Mouse (Mus musculus) E14TG2a.4 (cell line): Measurements from ENCODE around the gene Nkrf.

ENCODE experiments used
- H3K27me3 ChIP-seq: 2 replicates; pipeline ENCODE4 v1.6.1; 2014; ENCODE audit warnings: low read length, control low read depth; ENCODE audit not compliant: insufficient read depth
- H3K36me3 ChIP-seq: 2 replicates; pipeline ENCODE4 v1.6.1; 2014; ENCODE audit warnings: low read length, control low read depth; ENCODE audit not compliant: insufficient read depth
- H3K4me1 ChIP-seq: replicated peaks from 2 replicates; pipeline ENCODE4 v1.6.1; 2014; ENCODE audit warnings: low read depth, low read length, control low read depth
- H3K4me3 ChIP-seq: replicated peaks from 2 replicates; pipeline ENCODE4 v1.5.1; 2014; ENCODE audit warnings: mild to moderate bottlenecking, low read length
- H3K9me3 ChIP-seq: 2 replicates; pipeline ENCODE4 v1.6.1; 2014; ENCODE audit warnings: low read length, control low read depth
- CTCF ChIP-seq: conservative IDR thresholded peaks from 2 replicates; pipeline ENCODE4 v1.5.1; 2014; ENCODE audit warnings: low read length
- NANOG ChIP-seq: IDR thresholded peaks from 2 replicates; pipeline ENCODE4 v1.6.1; 2014; ENCODE audit warnings: borderline replicate concordance, low read length, mixed read lengths
- POU5F1 ChIP-seq: IDR thresholded peaks from 2 replicates; pipeline ENCODE4 v1.6.1; 2014; ENCODE audit warnings: low read length, borderline replicate concordance

The Nkrf gene

GRCm38 (mm10) chrX:36902321-36903114, at the start of gene Nkrf:
TSS of gene Nkrf (minus strand) at chrX:36902899.
- peak within 1 kb of the TSS; percentile 83 for H3K4me3 ChIP-seq
- peaks cover 12% of the 10 kb centered on the region for H3K4me1 ChIP-seq
- H3K9me3 ChIP-seq: no peaks in the 10 kb centered on the region
- H3K36me3 ChIP-seq: 0 out of 2 replicates have a peak, but pooled peaks cover 5% of the 10 kb centered on the region
- no peaks in the 10 kb centered on the region for H3K27me3 ChIP-seq
- TF ChIP-seq POU5F1 (no peak), CTCF (no peak), NANOG (no peak)

GRCm38 (mm10) chrX:36941106-36941505, 38.4 kb upstream of the Nkrf start:
- no peaks in the 10 kb centered on the region for H3K4me1 ChIP-seq
- no peaks in the 10 kb centered on the region for H3K9me3 ChIP-seq
- no peaks in the 10 kb centered on the region for H3K36me3 ChIP-seq
- no peak for TF ChIP-seq NANOG
- no peak for TF ChIP-seq CTCF
- no peak for TF ChIP-seq POU5F1
- no peaks in the 10 kb centered on the region for H3K27me3 ChIP-seq
- H3K4me3 ChIP-seq: no peak overlapping the region

- H3K27me3 ChIP-seq: no peaks in the 10 kb centered on the region
- H3K36me3 ChIP-seq: no peaks in the 10 kb centered on the region
- no peaks in the 10 kb centered on the region for H3K9me3 ChIP-seq
- H3K4me3 ChIP-seq: no peak overlapping the region
- no peak for TF ChIP-seq NANOG
- no peak for TF ChIP-seq CTCF
- H3K4me1 ChIP-seq: no peaks in the 10 kb centered on the region
Observed at GRCm38 (mm10) chrX:36939806-36940413, 37.2 kb upstream of the Nkrf start.

- no peaks in the 10 kb centered on the region for H3K27me3 ChIP-seq
- no peak overlapping the region for H3K4me3 ChIP-seq
- no peaks in the 10 kb centered on the region for H3K9me3 ChIP-seq
- H3K4me1 ChIP-seq: no peaks in the 10 kb centered on the region
- no peak for TF ChIP-seq NANOG
- TF ChIP-seq CTCF: no peak
- no peak for TF ChIP-seq POU5F1
- H3K36me3 ChIP-seq: no peaks in the 10 kb centered on the region
Observed at GRCm38 (mm10) chrX:36935326-36935966, 32.7 kb upstream of the Nkrf start.

- no peak for TF ChIP-seq NANOG
- TF ChIP-seq CTCF: peak; percentile 46; the same call in 1 of the 2 replicates
- H3K27me3 ChIP-seq: no peaks in the 10 kb centered on the region
- no peaks in the 10 kb centered on the region for H3K36me3 ChIP-seq
- no peaks in the 10 kb centered on the region for H3K9me3 ChIP-seq
- H3K4me1 ChIP-seq: peaks cover 13% of the 10 kb centered on the region
- H3K4me3 ChIP-seq: no peak overlapping the region
Observed at GRCm38 (mm10) chrX:36930574-36930973, 27.9 kb upstream of the Nkrf start.

- TF ChIP-seq CTCF (no peak), NANOG (no peak), POU5F1 (no peak)
- Histone ChIP-seq H3K27me3 (no peaks in the 10 kb centered on the region), H3K4me3 (no peak overlapping the region), H3K9me3 (no peaks in the 10 kb centered on the region), H3K4me1 (peaks cover 13% of the 10 kb centered on the region), H3K36me3 (no peaks in the 10 kb centered on the region)
Observed at GRCm38 (mm10) chrX:36929694-36930093, 27.0 kb upstream of the Nkrf start.

GRCm38 (mm10) chrX:36928791-36929190, 26.1 kb upstream of the Nkrf start:
- H3K9me3 ChIP-seq: no peaks in the 10 kb centered on the region
- no peaks in the 10 kb centered on the region for H3K36me3 ChIP-seq
- H3K27me3 ChIP-seq: no peaks in the 10 kb centered on the region
- peaks cover 13% of the 10 kb centered on the region for H3K4me1 ChIP-seq
- no peak overlapping the region for H3K4me3 ChIP-seq
- TF ChIP-seq NANOG (no peak), CTCF (no peak), POU5F1 (no peak)

- Histone ChIP-seq H3K36me3 (no peaks in the 10 kb centered on the region), H3K4me1 (no peaks in the 10 kb centered on the region), H3K4me3 (no peak overlapping the region), H3K27me3 (no peaks in the 10 kb centered on the region), H3K9me3 (no peaks in the 10 kb centered on the region)
- TF ChIP-seq NANOG (no peak), POU5F1 (no peak), CTCF (no peak)
Observed at GRCm38 (mm10) chrX:36921346-36921745, 18.6 kb upstream of the Nkrf start.

GRCm38 (mm10) chrX:36917749-36918148, 15.1 kb upstream of the Nkrf start:
- Histone ChIP-seq H3K27me3 (no peaks in the 10 kb centered on the region), H3K4me1 (0 out of 2 replicates have a peak, but pooled peaks cover 4% of the 10 kb centered on the region), H3K4me3 (no peak overlapping the region), H3K9me3 (no peaks in the 10 kb centered on the region), H3K36me3 (no peaks in the 10 kb centered on the region)
- TF ChIP-seq CTCF (no peak), POU5F1 (no peak), NANOG (no peak)
